Mouse (Mus musculus) forebrain, postnatal 0 days (tissue): ENCODE measurements around the gene Kcnn4. TPM values are rescaled to one million over a fixed set of nuclear protein-coding genes. Genes with fewer than 3 reads are reported as not detected.

ENCODE experiments used
- ATAC-seq: fragments of 200-750 bp; cut with Nextera tagmentation; 2 replicates; pipeline ENCODE4 v1.8.0; 2017; ENCODE audit warnings: mild to moderate bottlenecking, moderate library complexity
- DNase-seq: peaks from one replicate; pipeline ENCODE4 v3.0.0-alpha.2; 2015
- H3K27ac ChIP-seq: fragments of 300-500 bp; sonication (generic); 2 replicates; pipeline ENCODE4 v1.5.1; 2014; ENCODE audit warnings: low read depth, mild to moderate bottlenecking, antibody characterized with exemption, low read length, moderate library complexity, mixed read lengths
- H3K27me3 ChIP-seq: fragments of 300-500 bp; sonication (generic); 2 replicates; pipeline ENCODE4 v1.6.1; 2014; ENCODE audit warnings: mild to moderate bottlenecking, low read length, mixed read lengths; ENCODE audit not compliant: insufficient read depth
- H3K36me3 ChIP-seq: fragments of 300-500 bp; sonication (generic); 2 replicates; pipeline ENCODE4 v1.6.1; 2014; ENCODE audit warnings: mild to moderate bottlenecking, moderate library complexity; ENCODE audit not compliant: insufficient read depth
- H3K4me1 ChIP-seq: fragments of 300-500 bp; sonication (generic); 2 replicates; pipeline ENCODE4 v1.6.1; 2014; ENCODE audit warnings: antibody characterized with exemption; ENCODE audit not compliant: insufficient read depth
- H3K4me2 ChIP-seq: fragments of 300-500 bp; sonication (generic); 2 replicates; pipeline ENCODE4 v1.6.1; 2014; ENCODE audit warnings: low read depth, mild to moderate bottlenecking, moderate library complexity
- H3K4me3 ChIP-seq: fragments of 300-500 bp; sonication (generic); 2 replicates; pipeline ENCODE4 v1.5.1; 2014; ENCODE audit warnings: low read depth, low read length, mixed read lengths
- H3K9ac ChIP-seq: fragments of 300-500 bp; sonication (generic); 2 replicates; pipeline ENCODE4 v1.6.1; 2014; ENCODE audit warnings: mild to moderate bottlenecking
- H3K9me3 ChIP-seq: fragments of 300-500 bp; sonication (generic); 2 replicates; pipeline ENCODE4 v1.6.1; 2016; ENCODE audit warnings: low read length
- CTCF ChIP-seq: sonication (generic); IDR thresholded peaks from 2 replicates; pipeline ENCODE4 v1.5.1; 2016; ENCODE audit warnings: antibody characterized with exemption, control low read depth, low read depth
- WGBS: fragments of 180-500 bp; shearing (Covaris S2); extraction: QIAGEN DNeasy Blood & Tissue Kit; methylation state at CpG from one replicate; pipeline ENCODE4 v1.1.7; 2014; 5-methylcytosine and 5-hydroxymethylcytosine counted together
- polyA plus RNA-seq: library from polyadenylated mRNA; unstranded; fragments of >200 nt; fragmentation: Nextera tagmentation; extraction: Ambion mirVana; gene quantifications from 2 replicates; pipeline ENCODE4 v1.2.1, GENCODE M21; 2015
- total RNA-seq: library from RNA; depleted of rRNA; stranded (reverse); fragments of >200 nt; gene quantifications from 2 replicates; pipeline ENCODE4 v1.2.3, GENCODE M21; 2014

Gene Kcnn4
- total and polyA plus RNA-seq, 2 experiments from 2014 or later: 0.88 to 1.5 TPM

DNA sequence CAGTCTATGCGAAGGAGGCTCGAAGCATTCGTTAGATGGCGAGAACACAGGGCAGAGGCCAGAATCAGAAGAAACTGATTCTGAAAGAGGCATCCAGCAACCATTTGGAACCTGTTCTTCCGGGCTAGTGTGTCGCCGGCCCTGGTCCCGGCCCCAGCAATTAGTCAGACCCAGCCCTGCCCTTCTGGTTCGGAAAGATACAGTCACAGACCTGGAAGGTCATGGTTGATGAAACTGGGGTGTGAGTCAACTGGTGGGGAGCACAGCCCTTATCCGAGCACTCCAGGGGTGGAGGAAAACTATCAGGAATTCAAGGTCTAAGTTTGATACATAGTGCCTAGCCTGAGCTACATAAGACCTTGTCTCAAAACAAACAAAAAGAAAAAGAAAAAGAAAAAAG lies 14.0 kb upstream of the Kcnn4 start:
- Histone ChIP-seq H3K4me2 (no peak overlapping the region), H3K9ac (no peak overlapping the region), H3K4me3 (no peak overlapping the region), H3K36me3 (no peaks in the 10 kb centered on the region), H3K9me3 (no peaks in the 10 kb centered on the region), H3K4me1 (no peaks in the 10 kb centered on the region), H3K27ac (no peak overlapping the region), H3K27me3 (no peaks in the 10 kb centered on the region)
- DNase-seq (no peak), ATAC-seq (no peak)
- 81% methylated on average over 10 of the region's 10 CpGs for WGBS
- no peak for TF ChIP-seq CTCF

DNA sequence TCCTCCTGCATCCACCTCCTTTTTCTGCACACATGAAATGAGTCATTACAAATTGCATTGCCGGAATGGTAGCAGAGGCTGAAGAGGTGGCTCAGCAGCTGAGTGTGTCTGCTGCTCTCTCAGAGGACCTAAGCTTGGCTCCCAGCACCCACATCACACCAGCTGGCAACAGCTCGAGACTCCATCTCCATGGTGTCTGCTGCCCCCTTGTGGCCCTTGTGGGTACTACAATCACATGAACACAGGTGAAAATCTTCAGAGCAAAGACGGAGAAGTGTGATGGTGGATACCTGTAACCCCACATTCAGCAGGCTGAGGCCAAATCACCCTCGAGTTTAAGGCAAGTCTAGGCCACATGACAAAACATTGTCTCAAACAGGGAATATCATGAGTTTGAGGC lies 12.2 kb upstream of the Kcnn4 start:
- Histone ChIP-seq H3K4me2 (no peak overlapping the region), H3K27me3 (no peaks in the 10 kb centered on the region), H3K4me1 (no peaks in the 10 kb centered on the region), H3K27ac (no peak overlapping the region), H3K4me3 (no peak overlapping the region), H3K36me3 (no peaks in the 10 kb centered on the region), H3K9ac (no peak overlapping the region), H3K9me3 (no peaks in the 10 kb centered on the region)
- no peak for DNase-seq
- ATAC-seq: no peak
- TF ChIP-seq CTCF: peak; percentile 54
- 50% methylated on average over 4 of the region's 4 CpGs for whole genome bisulfite sequencing

DNA sequence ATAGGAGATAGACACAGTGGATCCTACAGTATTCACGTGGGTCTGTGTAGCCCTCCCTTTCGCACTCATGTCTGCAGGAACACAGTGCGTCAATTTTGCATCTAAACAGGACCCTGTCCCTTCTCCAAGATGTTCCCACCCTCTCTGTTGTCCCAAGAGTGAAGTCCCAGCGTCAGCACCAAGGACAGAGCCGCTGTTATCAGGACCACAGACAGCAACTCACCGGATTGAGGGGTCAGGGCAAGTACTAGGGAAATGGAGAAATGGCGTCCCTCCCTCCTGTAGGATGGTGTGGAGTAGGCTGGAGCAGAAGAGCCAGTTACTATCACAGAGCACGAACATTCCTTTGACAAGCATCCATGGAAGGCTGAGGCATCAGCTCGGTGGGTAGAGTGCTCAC lies 10.8 kb upstream of the Kcnn4 start:
- no peak for ATAC-seq
- H3K4me3 ChIP-seq: no peak overlapping the region
- WGBS: 27% methylated on average over 9 of the region's 9 CpGs

DNA sequence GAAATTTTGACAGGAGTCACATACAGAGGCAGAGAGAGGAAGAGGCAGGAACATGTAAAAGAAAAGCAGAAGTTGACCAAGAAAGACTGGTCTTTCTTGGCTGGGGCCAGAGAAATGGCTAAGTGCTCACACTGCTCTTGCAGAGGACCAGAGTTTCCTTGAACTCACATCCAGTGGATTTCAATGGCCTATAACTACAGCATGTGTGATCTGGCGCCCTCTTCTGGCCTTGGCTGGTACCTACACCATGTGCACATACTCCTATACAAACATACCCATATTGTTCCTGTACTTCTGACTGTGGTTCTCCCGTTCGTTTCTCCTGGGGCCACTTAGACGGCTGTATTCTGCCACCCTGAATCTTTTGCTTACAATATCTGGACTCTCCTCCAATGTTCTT lies 9.1 kb upstream of the Kcnn4 start:
- Histone ChIP-seq H3K4me2 (no peak overlapping the region), H3K4me1 (no peaks in the 10 kb centered on the region), H3K9ac (no peak overlapping the region), H3K4me3 (no peak overlapping the region), H3K27me3 (no peaks in the 10 kb centered on the region), H3K9me3 (no peaks in the 10 kb centered on the region), H3K36me3 (no peaks in the 10 kb centered on the region), H3K27ac (no peak overlapping the region)
- peak; percentile 42 for TF ChIP-seq CTCF
- ATAC-seq (no peak), DNase-seq (no peak)
- 63% methylated on average over 4 of the region's 4 CpGs for WGBS

More for the DNA sequence above, 10.8 kb upstream of the Kcnn4 start:
- no peaks in the 10 kb centered on the region for H3K4me1 ChIP-seq
- no peak for TF ChIP-seq CTCF
- H3K9ac ChIP-seq: no peak overlapping the region
- H3K27me3 ChIP-seq: no peaks in the 10 kb centered on the region
- no peak for DNase-seq
- H3K9me3 ChIP-seq: no peaks in the 10 kb centered on the region
- no peaks in the 10 kb centered on the region for H3K36me3 ChIP-seq
- H3K27ac ChIP-seq: no peak overlapping the region
- no peak overlapping the region for H3K4me2 ChIP-seq

DNA sequence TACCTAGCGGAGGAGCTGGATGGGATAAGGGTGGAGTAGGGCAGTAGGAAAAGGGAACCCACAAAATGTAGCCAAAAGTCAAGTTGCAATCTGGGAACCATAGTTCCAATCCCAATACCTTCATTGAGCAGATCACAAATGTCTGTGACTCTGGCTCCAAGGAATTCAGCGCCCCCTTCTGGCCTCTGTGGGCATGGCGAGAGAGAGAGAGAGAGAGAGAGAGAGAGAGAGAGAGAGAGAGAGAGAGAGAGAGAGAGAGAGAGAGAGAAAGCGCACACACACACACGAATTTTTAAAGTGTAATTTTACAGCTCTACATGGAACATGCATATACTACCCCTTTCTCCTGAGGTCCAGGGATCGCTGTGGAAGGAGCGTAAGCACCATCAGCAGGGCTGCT lies 6.8 kb upstream of the Kcnn4 start:
- DNase-seq: peak; percentile 44
- no peak for ATAC-seq
- Histone ChIP-seq H3K9me3 (no peaks in the 10 kb centered on the region), H3K4me1 (no peaks in the 10 kb centered on the region), H3K9ac (no peak overlapping the region), H3K4me3 (no peak overlapping the region), H3K4me2 (no peak overlapping the region), H3K36me3 (no peaks in the 10 kb centered on the region), H3K27ac (no peak overlapping the region), H3K27me3 (no peaks in the 10 kb centered on the region)
- peak; percentile 61 for TF ChIP-seq CTCF
- WGBS: 26% methylated on average over 6 of the region's 7 CpGs

DNA sequence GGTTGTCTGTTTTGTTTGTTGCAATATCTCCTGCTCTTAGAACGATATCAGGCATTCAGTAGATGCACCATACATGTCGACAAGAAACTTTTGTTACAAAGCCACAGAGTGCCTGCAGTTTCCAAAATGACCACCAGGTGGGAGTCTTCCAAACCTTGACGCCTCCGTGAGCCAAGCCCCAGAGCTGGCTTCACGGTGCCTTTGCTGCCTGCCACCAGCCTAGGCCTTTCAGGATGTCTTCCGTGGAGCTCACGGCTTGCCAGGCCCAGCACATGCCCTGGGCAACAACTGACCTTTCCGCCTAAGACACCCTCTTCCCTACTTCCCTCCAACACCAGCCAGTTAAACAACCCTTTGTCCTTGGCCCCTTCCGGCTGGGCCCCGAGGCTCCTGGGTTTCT lies 5.2 kb upstream of the Kcnn4 start:
- H3K27ac ChIP-seq: no peak overlapping the region
- ATAC-seq (peak; percentile 85), DNase-seq (peak; percentile 95)
- H3K4me3 ChIP-seq: no peak overlapping the region
- H3K9ac ChIP-seq: no peak overlapping the region
- 22% methylated on average over 10 of the region's 10 CpGs for WGBS
- no peaks in the 10 kb centered on the region for H3K27me3 ChIP-seq
- no peak overlapping the region for H3K4me2 ChIP-seq
- H3K36me3 ChIP-seq: no peaks in the 10 kb centered on the region
- TF ChIP-seq CTCF: peak; percentile 91
- H3K4me1 ChIP-seq: no peaks in the 10 kb centered on the region
- no peaks in the 10 kb centered on the region for H3K9me3 ChIP-seq

DNA sequence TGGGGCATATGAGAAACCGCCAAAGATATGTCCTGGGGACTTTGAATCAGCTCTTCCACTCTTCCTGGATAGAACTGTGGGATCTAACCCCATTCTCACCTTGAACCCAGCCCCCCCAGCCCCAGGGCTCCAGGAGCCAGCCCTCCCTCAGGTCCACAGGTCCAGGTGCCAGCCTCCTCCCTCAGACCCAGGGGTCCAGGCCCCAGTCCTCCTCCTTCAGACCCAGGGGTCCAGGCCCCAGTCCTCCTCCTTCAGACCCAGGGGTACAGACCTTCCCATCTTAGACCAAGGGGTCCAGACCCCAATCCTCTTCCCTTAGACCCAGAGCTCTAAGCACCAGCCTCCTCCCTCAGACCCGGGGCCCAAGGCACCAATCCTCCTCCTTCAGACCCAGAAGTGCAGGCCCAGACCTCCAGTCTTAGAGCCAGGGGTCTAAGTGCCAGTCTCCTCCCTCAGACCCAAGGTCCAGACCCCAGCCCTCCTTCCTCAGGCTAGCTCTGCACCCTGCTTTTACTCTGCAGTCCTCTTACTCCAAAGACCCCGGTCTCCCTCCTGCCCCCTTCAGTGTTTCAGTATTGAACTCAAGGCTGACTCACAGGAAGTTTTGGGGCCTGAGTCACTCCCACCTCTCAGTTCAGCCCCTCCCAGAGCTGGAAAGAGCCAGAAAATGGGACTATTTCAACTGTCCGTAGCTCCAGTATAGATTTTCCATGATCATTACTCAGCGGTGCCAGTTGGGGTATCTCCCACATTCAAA lies 4.6 kb upstream of the Kcnn4 start:
- DNase-seq: no peak
- WGBS: 79% methylated on average over 5 of the region's 5 CpGs
- no peak overlapping the region for H3K9ac ChIP-seq

More for the DNA sequence above, 4.6 kb upstream of the Kcnn4 start:
- H3K9me3 ChIP-seq: no peaks in the 10 kb centered on the region
- H3K4me2 ChIP-seq: no peak overlapping the region
- H3K27ac ChIP-seq: no peak overlapping the region
- no peaks in the 10 kb centered on the region for H3K4me1 ChIP-seq
- TF ChIP-seq CTCF: no peak
- no peaks in the 10 kb centered on the region for H3K27me3 ChIP-seq
- no peak for ATAC-seq
- no peak overlapping the region for H3K4me3 ChIP-seq
- no peaks in the 10 kb centered on the region for H3K36me3 ChIP-seq
